Mouse (Mus musculus) neural tube, embryonic 14.5 days (tissue): Measurements from ENCODE around the gene Nadk2. TPM values are rescaled to one million over a fixed set of nuclear protein-coding genes. Genes with fewer than 3 reads are reported as not detected.

Source experiments
- ATAC-seq: fragments of 200-750 bp; cut with Nextera tagmentation; 2 replicates; pipeline ENCODE4 v1.8.0; 2017; ENCODE audit warnings: low read depth, mild to moderate bottlenecking, moderate TSS enrichment, moderate library complexity
- H3K27ac ChIP-seq: fragments of 300-500 bp; sonication (generic); 2 replicates; pipeline ENCODE4 v1.5.1; 2014; ENCODE audit warnings: low read depth, mild to moderate bottlenecking, control low read depth, low read length, moderate library complexity, mixed read lengths
- H3K27me3 ChIP-seq: fragments of 300-500 bp; sonication (generic); 2 replicates; pipeline ENCODE4 v1.6.1; 2014; ENCODE audit warnings: low read length; ENCODE audit not compliant: control insufficient read depth, insufficient read depth
- H3K36me3 ChIP-seq: fragments of 300-500 bp; sonication (generic); 2 replicates; pipeline ENCODE4 v1.6.1; 2014; ENCODE audit warnings: low read length, mixed read lengths; ENCODE audit not compliant: control insufficient read depth, insufficient read depth
- H3K4me1 ChIP-seq: fragments of 300-500 bp; sonication (generic); 2 replicates; pipeline ENCODE4 v1.6.1; 2014; ENCODE audit warnings: low read length; ENCODE audit not compliant: control insufficient read depth, insufficient read depth
- H3K4me2 ChIP-seq: fragments of 300-500 bp; sonication (generic); 2 replicates; pipeline ENCODE4 v1.6.1; 2014; ENCODE audit warnings: mild to moderate bottlenecking, low read depth, low read length, control low read depth
- H3K4me3 ChIP-seq: fragments of 300-500 bp; sonication (generic); 2 replicates; pipeline ENCODE4 v1.5.1; 2014; ENCODE audit warnings: low read depth, low read length, control low read depth, mixed read lengths
- H3K9ac ChIP-seq: fragments of 300-500 bp; sonication (generic); replicated peaks from 2 replicates; pipeline ENCODE4 v1.6.1; 2014; ENCODE audit warnings: low read depth, mild to moderate bottlenecking, control low read depth, low read length, mixed read lengths
- H3K9me3 ChIP-seq: fragments of 300-500 bp; sonication (generic); 2 replicates; pipeline ENCODE4 v1.6.1; 2016; ENCODE audit warnings: low read length; ENCODE audit not compliant: control insufficient read depth
- WGBS: fragments of 180-500 bp; shearing (Covaris S2); extraction: QIAGEN DNeasy Blood & Tissue Kit; methylation state at CpG from one replicate; pipeline ENCODE4 v1.1.7; 2014; 5-methylcytosine and 5-hydroxymethylcytosine counted together
- polyA plus RNA-seq: library from polyadenylated mRNA; unstranded; fragments of >200 nt; fragmentation: Nextera tagmentation; extraction: Ambion mirVana; gene quantifications from 2 replicates; pipeline ENCODE4 v1.2.1, GENCODE M21; 2014

The Nadk2 gene
- polyA plus RNA-seq, 1 experiment from 2014 or later = 37.6 TPM

GRCm38 (mm10) chr15:9073067-9073608 lies 2.1 kb downstream of the Nadk2 start:
- Histone ChIP-seq H3K4me1 (peaks cover 12% of the 10 kb centered on the region; the same call in 1 of the 2 replicates), H3K9me3 (no peaks in the 10 kb centered on the region), H3K27me3 (no peaks in the 10 kb centered on the region), H3K27ac (no peak overlapping the region), H3K4me3 (peak overlapping the region; percentile 93; the same call in 1 of the 2 replicates), H3K36me3 (no peaks in the 10 kb centered on the region), H3K9ac (no peak overlapping the region; the same call in 1 of the 2 replicates), H3K4me2 (peak overlapping the region; percentile 67)
- 61% methylated on average over 12 of the region's 12 CpGs for WGBS
- no peak for ATAC-seq

DNA sequence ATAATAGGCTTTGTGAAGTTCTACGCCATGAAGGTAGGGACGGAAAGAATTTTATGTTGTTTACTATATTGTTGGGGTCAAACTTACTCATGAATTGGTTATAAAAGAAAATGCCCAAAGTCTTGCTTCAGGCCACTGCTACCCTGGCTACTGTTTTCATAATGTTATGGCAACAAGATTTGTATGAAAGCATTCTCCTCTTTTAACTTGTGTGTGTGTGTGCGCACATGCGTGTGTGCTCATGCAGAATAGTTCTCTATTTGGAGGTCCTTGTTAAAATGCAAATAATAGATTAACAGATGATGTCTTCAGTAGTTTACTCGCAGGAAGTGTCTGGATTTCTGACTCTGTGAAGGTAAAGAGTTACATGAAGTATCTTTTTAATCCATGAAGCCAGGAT lies 2.6 kb downstream of the Nadk2 start:
- Histone ChIP-seq H3K9ac (no peak overlapping the region), H3K4me2 (peak overlapping the region; percentile 67; the same call in 1 of the 2 replicates), H3K36me3 (no peaks in the 10 kb centered on the region), H3K27ac (no peak overlapping the region), H3K4me3 (no peak overlapping the region), H3K9me3 (no peaks in the 10 kb centered on the region), H3K27me3 (no peaks in the 10 kb centered on the region), H3K4me1 (peaks cover 12% of the 10 kb centered on the region; the same call in 1 of the 2 replicates)
- 76% methylated on average over 5 of the region's 5 CpGs for WGBS
- ATAC-seq = no peak

DNA sequence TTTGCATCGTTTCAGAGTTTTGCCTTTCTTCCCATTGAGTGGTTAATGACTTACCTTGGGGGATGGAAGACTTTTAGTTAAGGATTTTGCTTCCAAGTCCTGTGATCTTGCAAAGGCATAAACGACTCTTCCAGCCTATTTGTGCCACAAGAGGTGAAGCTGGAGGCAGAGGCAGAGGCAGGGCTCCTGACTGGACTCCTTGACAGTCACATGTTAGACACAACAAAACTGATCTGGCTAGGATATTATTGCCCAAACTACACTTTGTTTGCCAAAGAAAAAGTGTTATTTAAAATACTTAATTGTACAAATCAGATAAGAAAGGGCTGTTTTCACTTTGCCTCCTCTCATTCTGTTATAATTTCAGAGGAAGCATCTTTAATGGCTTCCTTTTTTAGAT lies 3.1 kb downstream of the Nadk2 start:
- WGBS = 34% methylated on average over 2 of the region's 2 CpGs

GRCm38 (mm10) chr15:9074671-9075070 lies 3.6 kb downstream of the Nadk2 start:
- ATAC-seq = no peak
- no peak overlapping the region for H3K9ac ChIP-seq
- 20% methylated on average over 4 of the region's 4 CpGs for WGBS

More for the DNA sequence above, 3.1 kb downstream of the Nadk2 start:
- Histone ChIP-seq H3K27ac (no peak overlapping the region), H3K36me3 (no peaks in the 10 kb centered on the region), H3K27me3 (no peaks in the 10 kb centered on the region), H3K4me3 (no peak overlapping the region), H3K9me3 (no peaks in the 10 kb centered on the region), H3K4me1 (peaks cover 12% of the 10 kb centered on the region; the same call in 1 of the 2 replicates), H3K4me2 (no peak overlapping the region), H3K9ac (no peak overlapping the region)
- no peak for ATAC-seq

DNA sequence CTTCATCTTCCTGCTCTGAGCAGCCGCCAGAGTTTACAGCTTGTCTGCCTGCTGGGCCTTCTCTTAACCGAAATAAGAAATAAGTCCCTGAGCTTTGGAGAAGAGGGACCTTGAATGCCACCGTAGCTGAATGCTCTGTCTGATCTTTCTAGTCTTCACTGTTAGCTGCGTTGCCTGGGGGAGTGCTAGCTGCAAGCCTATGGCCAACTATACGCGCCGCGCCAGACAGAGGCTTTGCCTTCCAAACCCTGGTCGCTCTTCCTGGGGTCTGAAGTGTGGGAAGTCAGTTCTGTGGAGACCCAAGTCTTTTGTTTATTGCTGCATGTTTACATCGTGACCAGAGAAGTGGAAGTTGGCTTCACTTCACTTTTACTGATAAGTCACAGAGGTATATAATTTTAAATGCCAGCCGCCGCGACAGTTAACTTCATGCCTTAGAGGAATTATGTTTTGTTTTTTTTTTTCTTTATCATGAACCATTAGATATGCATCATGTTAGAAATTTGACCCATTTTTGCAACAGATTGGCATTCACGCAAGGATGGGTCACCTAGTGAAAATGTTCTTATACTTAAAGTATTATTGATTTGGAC lies 4.6 kb downstream of the Nadk2 start:
- WGBS = 75% methylated on average over 14 of the region's 14 CpGs
- ATAC-seq = no peak
- no peaks in the 10 kb centered on the region for H3K27me3 ChIP-seq

More at GRCm38 (mm10) chr15:9074671-9075070, 3.6 kb downstream of the Nadk2 start:
- Histone ChIP-seq H3K4me2 (no peak overlapping the region), H3K9me3 (no peaks in the 10 kb centered on the region), H3K27me3 (no peaks in the 10 kb centered on the region), H3K36me3 (no peaks in the 10 kb centered on the region), H3K4me1 (peaks cover 12% of the 10 kb centered on the region; the same call in 1 of the 2 replicates), H3K4me3 (no peak overlapping the region), H3K27ac (no peak overlapping the region)

DNA sequence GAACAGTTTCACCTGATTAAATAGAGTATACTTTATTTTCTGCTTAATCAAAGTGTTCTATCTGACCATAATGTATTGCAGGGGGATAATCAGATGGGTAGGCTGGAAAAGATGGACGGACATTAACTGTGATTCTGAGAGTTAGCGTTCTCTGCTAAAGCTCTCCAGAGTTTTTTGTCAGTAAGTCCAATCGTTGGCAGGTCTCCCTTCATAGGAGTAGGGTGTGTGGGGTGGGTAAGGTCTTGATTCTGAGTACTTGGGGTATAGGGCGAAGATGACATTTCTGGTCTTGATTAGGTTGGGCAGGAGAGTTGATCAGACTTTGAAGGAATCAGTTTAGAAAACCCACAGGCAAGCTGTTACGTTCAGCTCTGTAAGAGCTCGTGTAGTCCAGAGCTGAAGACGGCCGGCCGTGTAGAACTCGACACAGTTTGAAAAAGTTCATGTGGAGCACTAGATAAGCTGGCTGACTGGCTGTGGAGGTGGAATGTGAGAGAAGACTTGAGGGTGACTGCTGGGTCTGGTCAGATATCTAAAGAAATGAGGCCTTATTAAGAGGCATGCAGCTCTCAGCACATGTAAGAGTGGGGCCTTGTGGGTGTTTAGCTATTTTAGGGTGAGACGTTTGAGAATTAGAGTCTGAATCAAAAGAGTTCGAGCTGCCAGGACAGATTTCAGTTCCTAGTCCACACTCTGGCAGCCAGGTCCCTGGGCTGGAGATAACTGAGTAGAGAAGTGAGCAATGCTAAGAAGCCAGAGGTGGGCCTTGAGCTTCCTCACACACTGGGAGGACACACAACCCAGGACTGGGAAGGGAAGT lies 7.6 kb downstream of the Nadk2 start:
- Histone ChIP-seq H3K4me1 (0 out of 2 replicates have a peak, but pooled peaks cover 3% of the 10 kb centered on the region), H3K4me3 (no peak overlapping the region), H3K27ac (no peak overlapping the region), H3K9me3 (no peaks in the 10 kb centered on the region), H3K36me3 (no peaks in the 10 kb centered on the region), H3K4me2 (no peak overlapping the region), H3K27me3 (no peaks in the 10 kb centered on the region), H3K9ac (no peak overlapping the region)
- 85% methylated on average over 12 of the region's 12 CpGs for WGBS
- ATAC-seq = no peak

More for the DNA sequence above, 4.6 kb downstream of the Nadk2 start:
- Histone ChIP-seq H3K4me3 (no peak overlapping the region), H3K36me3 (no peaks in the 10 kb centered on the region), H3K4me2 (no peak overlapping the region), H3K4me1 (peaks cover 12% of the 10 kb centered on the region; the same call in 1 of the 2 replicates), H3K9ac (no peak overlapping the region), H3K27ac (no peak overlapping the region), H3K9me3 (no peaks in the 10 kb centered on the region)

GRCm38 (mm10) chr15:9079626-9080025 lies 8.6 kb downstream of the Nadk2 start:
- Histone ChIP-seq H3K4me1 (0 out of 2 replicates have a peak, but pooled peaks cover 1% of the 10 kb centered on the region), H3K27me3 (no peaks in the 10 kb centered on the region), H3K36me3 (no peaks in the 10 kb centered on the region), H3K4me3 (no peak overlapping the region), H3K9ac (no peak overlapping the region), H3K27ac (no peak overlapping the region), H3K9me3 (no peaks in the 10 kb centered on the region), H3K4me2 (no peak overlapping the region)
- no peak for ATAC-seq
- 65% methylated on average over 5 of the region's 5 CpGs for WGBS

- WGBS = 75% methylated on average over 4 of the region's 4 CpGs
- no peaks in the 10 kb centered on the region for H3K4me1 ChIP-seq
These were observed 9.1 kb downstream of the Nadk2 start for GRCm38 (mm10) chr15:9080206-9080605.

GRCm38 (mm10) chr15:9081294-9081693 lies 10.2 kb downstream of the Nadk2 start:
- Histone ChIP-seq H3K9ac (no peak overlapping the region), H3K27me3 (no peaks in the 10 kb centered on the region), H3K4me1 (no peaks in the 10 kb centered on the region), H3K27ac (no peak overlapping the region), H3K4me3 (no peak overlapping the region), H3K9me3 (no peaks in the 10 kb centered on the region), H3K4me2 (no peak overlapping the region), H3K36me3 (peaks cover 4% of the 10 kb centered on the region; the same call in 1 of the 2 replicates)
- ATAC-seq = no peak
- 88% methylated on average over 3 of the region's 3 CpGs for WGBS

More at GRCm38 (mm10) chr15:9080206-9080605, 9.1 kb downstream of the Nadk2 start:
- Histone ChIP-seq H3K9ac (no peak overlapping the region), H3K27me3 (no peaks in the 10 kb centered on the region), H3K27ac (no peak overlapping the region), H3K4me2 (no peak overlapping the region), H3K4me3 (no peak overlapping the region), H3K36me3 (no peaks in the 10 kb centered on the region), H3K9me3 (no peaks in the 10 kb centered on the region)
- no peak for ATAC-seq
